Mouse (Mus musculus): ENCODE data around the gene Zfp341.

- TF ChIP-seq CTCF (IDR thresholded peaks at IDR 0.05; ENCODE audit: low read depth, low read length) (no peak), GATA1 (IDR thresholded peaks at IDR 0.05; ENCODE audit: borderline replicate concordance, low read length) (no peak), POLR2AphosphoS5 (IDR thresholded peaks at IDR 0.05; ENCODE audit: insufficient replicate concordance, low read depth, low read length) (no peak)
Observed at GRCm38 (mm10) chr2:154600586-154600985, 12.5 kb upstream of the Zfp341 start.

All from G1E (cell line).